Mouse (Mus musculus) olfactory bulb, adult 2 months (tissue): ENCODE data around the gene Tacr2.

Experiments used
- CTCF ChIP-seq: fragments of 200-500 bp; IDR thresholded peaks from 2 replicates; pipeline ENCODE4 v1.5.1; 2012; ENCODE audit warnings: low read depth, mild to moderate bottlenecking, low read length, moderate library complexity; ENCODE audit not compliant: insufficient read depth
- POLR2A ChIP-seq: fragments of 200-500 bp; IDR thresholded peaks from 2 replicates; pipeline ENCODE4 v1.6.1; 2012; ENCODE audit warnings: mild to moderate bottlenecking, low read depth, low read length, moderate library complexity; ENCODE audit not compliant: insufficient read depth

- no peak for TF ChIP-seq CTCF
- TF ChIP-seq POLR2A: no peak
Measured at GRCm38 (mm10) chr10:62279066-62279465, 26.8 kb downstream of the Tacr2 start.
